Comparison of ENCODE assay signal across 8 mouse cellular contexts in genomic region chr19:25285756-25286538, GRCm38 (mm10). TPM values are rescaled to one million over a fixed set of nuclear protein-coding genes. Genes with fewer than 3 reads are reported as not detected.
A peak's percentile ranks its signal among the peaks of the same experiment; 100 is the strongest.
DNase-seq lines count a peak whose midpoint lies in the region; ATAC-seq and TF ChIP-seq lines count a peak whose summit lies in the region.

No protein-coding gene starts in this region.

- peak; percentile 50 for DNase-seq in lung, postnatal 10 days
- DNase-seq in lung, postnatal 0 days (ENCODE audit: low spot score): no peak
- DNase-seq in cerebellum, adult 8-10 months: peak; percentile 12
- peak; percentile 85 for DNase-seq in heart, postnatal 4 days
- DNase-seq in layer of hippocampus, postnatal 25 days (ENCODE audit: extremely low spot score in 1 of 2, low spot score in 1 of 2): peak; percentile 22 to 66
- DNase-seq in right cerebral cortex, postnatal 14 days: peak; percentile 58
- no peak for DNase-seq in B cell, adult 2 months
- DNase-seq in lung, postnatal 25 days (ENCODE audit: low spot score): no peak

- no peaks in the 10 kb centered on the region for H3K4me1 ChIP-seq in lung, postnatal 0 days (ENCODE audit: insufficient read depth, low read depth, low read length)

- H3K4me3 ChIP-seq in lung, postnatal 0 days (ENCODE audit: low read depth, low read length): no peak overlapping the region

- no peak for TF ChIP-seq CTCF in lung, postnatal 0 days (IDR thresholded peaks at IDR 0.05)

- 25% methylated on average over 5 of the region's 5 CpGs for WGBS in lung, postnatal 0 days

- no peaks in the 10 kb centered on the region for H3K9me3 ChIP-seq in lung, postnatal 0 days (ENCODE audit: low read length)

- H3K27me3 ChIP-seq in lung, postnatal 0 days (replicated peaks; ENCODE audit: insufficient read depth, low read length): no peaks in the 10 kb centered on the region

- ATAC-seq in lung, postnatal 0 days: no peak

- no peak overlapping the region for H3K9ac ChIP-seq in lung, postnatal 0 days (replicated peaks; ENCODE audit: low read depth)

- no peak overlapping the region for H3K27ac ChIP-seq in lung, postnatal 0 days (ENCODE audit: low read length)

- no peak overlapping the region for H3K4me2 ChIP-seq in lung, postnatal 0 days (replicated peaks; ENCODE audit: low read depth, low read length)

- no peaks in the 10 kb centered on the region for H3K36me3 ChIP-seq in lung, postnatal 0 days (ENCODE audit: insufficient read depth, low read length)

- TF ChIP-seq EP300 in lung, postnatal 0 days (IDR thresholded peaks at IDR 0.05): no peak

RNA-seq across cellular contexts. Expression of gene Kank1, which starts 49.2 kb away (rescaled TPM):
- polyA plus RNA-seq in lung, postnatal 0 days (2015; fragmentation: Nextera tagmentation; extraction: Ambion mirVana): 6.9 and 10.2 TPM in 2 replicates
- total RNA-seq in heart, postnatal 4 days (2021): 10 to 100 TPM; 50.3 to 50.6 TPM
- 10 to 100 TPM; 24.8 to 29.2 TPM for total RNA-seq in layer of hippocampus, postnatal 25 days (2021)

Comparison
In these comparisons a context has a peak if more than half of its experiments do, and no peak if none do; other contexts are left out.
1. DNase-seq: peak in lung, postnatal 10 days (single experiment), cerebellum, adult 8-10 months (single experiment), heart, postnatal 4 days (single experiment), layer of hippocampus, postnatal 25 days (2 of 2) and right cerebral cortex, postnatal 14 days (single experiment); none in lung, postnatal 0 days (single experiment), B cell, adult 2 months (0 of 2) and lung, postnatal 25 days (single experiment).